Mouse (Mus musculus) embryonic facial prominence, embryonic 15.5 days (tissue): ENCODE results near the gene Gm45713. TPM values are rescaled to one million over a fixed set of nuclear protein-coding genes. Genes with fewer than 3 reads are reported as not detected.

ENCODE experiments used
- ATAC-seq: fragments of 200-750 bp; cut with Nextera tagmentation; 2 replicates; pipeline ENCODE4 v1.8.0; 2017; ENCODE audit warnings: low read depth, moderate TSS enrichment; ENCODE audit not compliant: insufficient number of reproducible peaks, low FRiP score, low TSS enrichment
- H3K27ac ChIP-seq: fragments of 300-500 bp; sonication (generic); replicated peaks from 2 replicates; pipeline ENCODE4 v1.5.1; 2015; ENCODE audit warnings: mild to moderate bottlenecking, inconsistent platforms
- H3K27me3 ChIP-seq: fragments of 300-500 bp; sonication (generic); 2 replicates; pipeline ENCODE4 v1.6.1; 2015; ENCODE audit warnings: inconsistent platforms
- H3K36me3 ChIP-seq: fragments of 300-500 bp; sonication (generic); 2 replicates; pipeline ENCODE4 v1.6.1; 2015; ENCODE audit warnings: mild to moderate bottlenecking, inconsistent platforms
- H3K4me1 ChIP-seq: fragments of 300-500 bp; sonication (generic); 2 replicates; pipeline ENCODE4 v1.6.1; 2015; ENCODE audit warnings: inconsistent platforms
- H3K4me2 ChIP-seq: fragments of 300-500 bp; sonication (generic); replicated peaks from 2 replicates; pipeline ENCODE4 v1.6.1; 2015; ENCODE audit warnings: mild to moderate bottlenecking, inconsistent platforms
- H3K4me3 ChIP-seq: fragments of 300-500 bp; sonication (generic); replicated peaks from 2 replicates; pipeline ENCODE4 v1.5.1; 2015; ENCODE audit warnings: mild to moderate bottlenecking, inconsistent platforms
- H3K9ac ChIP-seq: fragments of 300-500 bp; sonication (generic); 2 replicates; pipeline ENCODE4 v1.6.1; 2015; ENCODE audit warnings: inconsistent platforms
- H3K9me3 ChIP-seq: fragments of 300-500 bp; sonication (generic); replicated peaks from 2 replicates; pipeline ENCODE4 v1.6.1; 2016; ENCODE audit warnings: inconsistent platforms
- WGBS: fragments of 180-500 bp; shearing (Covaris S2); methylation state at CpG from one replicate; pipeline ENCODE4 v1.1.7; 2015; 5-methylcytosine and 5-hydroxymethylcytosine counted together
- polyA plus RNA-seq: library from polyadenylated mRNA; unstranded; fragments of >200 nt; fragmentation: Nextera tagmentation; extraction: Ambion mirVana; gene quantifications from 2 replicates; pipeline ENCODE4 v1.2.1, GENCODE M21; 2015

Gene Gm45713
- polyA plus RNA-seq, 1 experiment from 2014 or later: 0.12 TPM

DNA sequence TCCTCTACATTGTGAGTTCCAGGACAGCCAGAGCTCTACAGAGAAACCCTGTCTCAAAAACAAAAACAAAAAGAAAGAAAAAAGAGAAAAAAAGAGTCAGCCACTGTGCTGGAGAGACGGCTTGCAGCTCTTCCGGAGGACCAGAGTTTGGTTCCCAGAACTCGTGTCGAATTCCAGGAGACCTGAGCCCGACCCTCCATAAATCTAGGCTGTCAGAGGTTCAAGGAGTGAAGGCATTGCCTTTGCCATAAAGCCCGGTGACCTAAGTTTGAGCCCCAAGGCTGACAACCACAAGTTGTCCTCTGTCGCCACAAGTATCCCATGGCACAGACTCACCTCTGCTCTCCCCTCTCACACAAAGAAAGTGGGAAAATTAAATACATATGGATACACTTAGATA lies 41.9 kb downstream of the Gm45713 start:
- Histone ChIP-seq H3K36me3 (peaks cover 12% of the 10 kb centered on the region; the same call in 1 of the 2 replicates), H3K4me3 (no peak overlapping the region), H3K9ac (no peak overlapping the region), H3K4me2 (no peak overlapping the region), H3K9me3 (no peaks in the 10 kb centered on the region), H3K4me1 (peaks cover 23% of the 10 kb centered on the region), H3K27me3 (no peaks in the 10 kb centered on the region), H3K27ac (peak overlapping the region; percentile 90)
- ATAC-seq: no peak
- 28% methylated on average over 7 of the region's 7 CpGs for WGBS

DNA sequence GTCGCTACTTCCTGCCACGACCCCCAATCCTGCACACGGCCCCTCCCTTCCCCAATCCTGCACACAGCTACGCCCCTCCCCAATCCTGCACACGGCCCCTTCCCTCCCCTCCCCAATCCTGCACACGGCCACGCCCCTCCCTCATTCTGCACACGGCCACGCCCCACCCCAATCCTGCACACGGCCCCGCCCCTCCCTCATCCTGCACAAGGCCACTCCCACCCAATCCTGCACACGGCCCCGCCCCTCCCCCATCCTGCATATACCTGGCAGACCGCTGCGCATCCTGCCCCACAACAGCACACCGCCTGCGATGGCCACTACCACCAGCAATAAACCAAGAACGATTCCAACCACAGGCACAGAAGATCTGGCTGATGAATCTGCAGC lies 42.5 kb downstream of the Gm45713 start:
- H3K27ac ChIP-seq: peak overlapping the region; percentile 90
- ATAC-seq: no peak
- H3K4me1 ChIP-seq: peaks cover 23% of the 10 kb centered on the region
- peaks cover 17% of the 10 kb centered on the region for H3K36me3 ChIP-seq
- no peak overlapping the region for H3K9ac ChIP-seq
- H3K9me3 ChIP-seq: no peaks in the 10 kb centered on the region
- H3K4me3 ChIP-seq: no peak overlapping the region
- no peaks in the 10 kb centered on the region for H3K27me3 ChIP-seq
- 30% methylated on average over 18 of the region's 18 CpGs for WGBS
- H3K4me2 ChIP-seq: 0 out of 2 replicates have a peak overlapping the region, but pooled peaks have one; percentile 23

DNA sequence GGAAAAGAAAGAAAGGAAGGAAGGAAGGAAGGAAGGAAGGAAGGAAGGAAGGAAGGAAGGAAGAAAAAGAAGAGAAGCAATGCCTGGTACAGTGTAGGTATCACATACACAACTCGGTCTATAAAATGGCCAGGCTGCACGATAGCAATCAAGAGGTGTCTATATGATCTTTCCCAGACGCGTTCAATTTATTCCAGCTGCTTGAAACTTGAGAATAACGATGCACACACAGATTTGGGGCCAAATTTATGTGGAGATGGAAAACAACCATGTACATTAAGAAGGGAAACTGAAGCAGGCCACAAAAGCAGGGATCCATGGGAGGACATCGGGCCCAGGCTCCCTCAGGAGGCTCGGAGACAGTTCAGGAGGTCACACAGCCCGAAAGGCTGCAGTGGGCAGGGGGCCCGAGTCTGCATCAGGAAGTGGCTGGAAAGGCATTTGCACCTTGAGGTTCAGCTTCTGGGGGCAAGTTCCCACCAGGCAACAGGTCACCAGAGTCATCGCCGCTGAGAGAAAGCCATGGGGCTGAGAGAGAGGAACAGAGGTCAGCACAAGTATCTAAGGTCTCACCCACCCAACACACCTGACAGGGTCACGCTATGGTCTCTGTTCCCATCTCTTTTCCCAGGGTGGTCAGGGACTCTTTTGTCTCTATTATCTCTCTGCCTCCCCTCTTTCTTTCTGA lies 43.1 kb downstream of the Gm45713 start:
- H3K4me2 ChIP-seq: peak overlapping the region; percentile 23; the same call in 1 of the 2 replicates
- no peak overlapping the region for H3K4me3 ChIP-seq
- H3K4me1 ChIP-seq: peaks cover 23% of the 10 kb centered on the region
- H3K27ac ChIP-seq: peak overlapping the region; percentile 90
- H3K36me3 ChIP-seq: peaks cover 22% of the 10 kb centered on the region
- no peak overlapping the region for H3K9ac ChIP-seq
- WGBS: 32% methylated on average over 12 of the region's 12 CpGs
- ATAC-seq: no peak
- H3K9me3 ChIP-seq: no peaks in the 10 kb centered on the region
- H3K27me3 ChIP-seq: no peaks in the 10 kb centered on the region

DNA sequence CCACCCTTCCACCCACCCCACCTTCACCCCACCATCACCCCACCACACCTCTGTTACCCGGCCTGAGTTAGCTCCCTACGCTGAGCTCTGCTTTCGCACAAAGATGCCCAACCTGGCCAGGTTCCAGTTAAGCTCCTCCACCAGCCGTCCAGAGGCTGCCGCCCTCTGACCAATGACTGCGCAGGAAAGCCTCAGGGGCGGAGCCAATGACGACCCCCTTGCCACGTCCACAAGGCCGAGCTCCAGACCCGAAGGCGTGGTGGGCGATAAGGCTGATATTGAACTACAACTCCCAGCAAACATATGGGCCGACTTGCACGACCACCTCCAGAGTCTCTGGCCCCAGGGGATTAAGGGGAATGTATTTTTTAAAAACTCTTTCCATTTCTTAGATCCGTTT lies 44.0 kb downstream of the Gm45713 start, which contains the start of gene Rcn3:
TSS of gene Rcn3 (minus strand) at position 174 of the 400 bp plus-strand sequence.
- H3K4me2 ChIP-seq: peak within 1 kb of the TSS; percentile 61
- peak within 1 kb of the TSS; percentile 58 for H3K4me3 ChIP-seq
- peaks cover 23% of the 10 kb centered on the region for H3K4me1 ChIP-seq
- no peaks in the 10 kb centered on the region for H3K9me3 ChIP-seq
- WGBS: under 1% methylated on average over 16 of the region's 16 CpGs
- H3K27me3 ChIP-seq: no peaks in the 10 kb centered on the region
- H3K9ac ChIP-seq: peak within 1 kb of the TSS; percentile 69
- H3K36me3 ChIP-seq: peaks cover 24% of the 10 kb centered on the region
- H3K27ac ChIP-seq: peak within 1 kb of the TSS; percentile 93
- ATAC-seq: peak; percentile 94

DNA sequence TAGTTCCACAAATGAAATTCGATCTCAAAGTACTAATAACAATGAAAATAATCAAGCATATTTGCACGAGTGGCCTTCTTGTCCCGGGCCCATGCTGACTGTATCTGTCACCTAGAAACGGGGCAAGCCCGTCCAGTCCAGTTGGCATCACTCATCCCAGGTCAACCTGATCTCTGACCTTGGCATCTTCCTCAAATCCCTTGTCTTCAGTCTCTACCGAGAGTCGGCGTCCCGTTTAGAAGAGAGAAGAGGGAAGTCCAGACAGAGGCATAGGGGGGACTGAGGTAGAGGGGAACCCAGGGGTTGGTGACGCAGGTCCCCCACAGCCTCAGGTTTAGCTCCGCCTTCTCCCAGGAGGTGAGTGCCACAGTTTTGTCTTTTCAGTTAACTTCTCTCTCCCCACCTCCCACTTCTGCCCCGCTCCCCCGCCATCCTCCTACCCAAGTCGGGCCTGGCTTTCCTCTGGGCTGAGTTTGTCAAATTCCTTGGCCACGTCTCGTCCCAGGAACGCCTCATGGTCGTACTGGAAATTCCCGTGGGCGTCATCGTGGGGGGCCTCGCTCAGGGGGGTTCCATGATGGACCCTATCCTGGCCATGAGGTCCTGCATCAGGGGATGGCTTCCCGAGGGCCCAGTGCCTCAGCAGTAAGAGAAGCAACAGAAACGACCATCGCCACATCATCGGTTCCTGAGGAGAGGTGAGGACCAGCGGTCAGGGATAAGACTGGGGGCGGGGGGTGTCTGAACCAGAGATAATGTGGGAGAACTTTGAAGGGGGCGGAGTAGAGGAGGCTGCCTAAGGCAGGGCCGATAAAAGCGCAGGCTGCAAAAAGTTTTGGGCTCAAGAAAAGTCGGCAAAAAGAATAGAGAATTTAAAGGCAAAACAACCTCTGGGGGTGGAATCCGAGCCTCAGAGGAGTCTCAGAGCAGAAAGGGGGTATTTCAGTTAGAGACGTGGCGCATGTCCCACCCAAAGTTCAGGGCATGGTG lies 44.7 kb downstream of the Gm45713 start:
- peak overlapping the region; percentile 69 for H3K9ac ChIP-seq
- whole genome bisulfite sequencing: 8% methylated on average over 35 of the region's 35 CpGs
- H3K36me3 ChIP-seq: peaks cover 28% of the 10 kb centered on the region
- peak overlapping the region; percentile 58 for H3K4me3 ChIP-seq
- H3K27me3 ChIP-seq: no peaks in the 10 kb centered on the region
- peak; percentile 52 for ATAC-seq
- H3K9me3 ChIP-seq: no peaks in the 10 kb centered on the region
- H3K4me1 ChIP-seq: peaks cover 23% of the 10 kb centered on the region
- H3K27ac ChIP-seq: peak overlapping the region; percentile 93
- peak overlapping the region; percentile 61 for H3K4me2 ChIP-seq

DNA sequence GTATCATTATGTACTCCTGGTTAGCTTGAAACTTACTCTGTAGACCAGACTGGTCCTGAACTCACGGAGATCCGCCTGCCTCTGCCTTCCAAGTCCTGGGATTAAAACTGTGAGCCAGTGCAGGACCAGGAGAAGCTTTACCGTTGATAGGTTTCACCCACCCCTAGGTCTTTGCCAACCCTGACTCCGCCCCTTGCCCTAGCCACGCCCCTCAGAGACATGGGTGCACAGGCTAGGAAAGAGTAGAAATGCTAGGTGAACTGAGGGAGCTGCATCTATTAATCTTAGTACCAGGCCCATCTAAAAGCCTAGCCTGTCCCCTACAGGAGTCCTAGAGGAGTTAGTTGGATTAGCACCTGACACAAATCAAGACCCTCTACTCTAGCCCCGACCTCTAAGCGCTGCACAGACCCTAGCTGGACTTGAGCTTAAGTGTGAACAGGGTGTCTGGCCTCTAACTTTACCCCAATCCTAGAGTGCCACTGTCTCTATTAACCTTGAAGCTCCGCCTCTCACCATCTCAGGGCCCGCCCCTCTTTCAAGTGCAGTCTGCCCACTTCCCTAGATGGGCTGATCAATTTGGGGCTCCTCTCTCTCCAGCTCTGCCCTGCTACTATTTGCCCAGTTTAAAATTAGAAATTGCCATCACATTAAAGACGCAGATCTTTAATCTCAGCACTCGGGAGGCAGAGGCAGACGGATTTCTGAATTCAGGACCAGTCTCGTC lies 45.6 kb downstream of the Gm45713 start:
- Histone ChIP-seq H3K9ac (peak overlapping the region; percentile 69; the same call in 1 of the 2 replicates), H3K36me3 (peaks cover 36% of the 10 kb centered on the region), H3K4me2 (peak overlapping the region; percentile 61), H3K27ac (peak overlapping the region; percentile 93), H3K27me3 (no peaks in the 10 kb centered on the region), H3K9me3 (no peaks in the 10 kb centered on the region), H3K4me1 (peaks cover 23% of the 10 kb centered on the region), H3K4me3 (peak overlapping the region; percentile 58)
- 70% methylated on average over 13 of the region's 13 CpGs for WGBS
- ATAC-seq: no peak

DNA sequence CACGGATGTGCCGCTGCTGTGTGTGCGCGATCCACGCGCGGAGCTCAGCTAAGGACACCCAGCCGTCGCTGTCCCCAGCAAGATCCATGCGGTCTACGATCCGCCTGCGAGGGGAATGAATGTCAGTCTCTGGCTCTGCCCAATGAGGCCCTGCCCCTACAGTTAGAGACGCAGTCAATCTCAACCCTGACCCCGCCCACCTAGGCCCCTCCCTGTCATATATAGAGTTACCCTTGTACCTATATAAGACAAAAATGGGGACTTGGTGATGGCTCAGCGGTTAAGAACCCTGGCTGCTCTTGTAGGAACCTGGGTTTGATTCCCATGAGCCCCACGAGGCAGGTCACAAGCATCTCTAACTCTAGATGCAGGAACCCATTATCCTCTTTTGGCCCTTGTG lies 47.4 kb downstream of the Gm45713 start:
- H3K36me3 ChIP-seq: peaks cover 54% of the 10 kb centered on the region
- no peak overlapping the region for H3K4me3 ChIP-seq
- H3K4me2 ChIP-seq: no peak overlapping the region
- no peak overlapping the region for H3K27ac ChIP-seq
- H3K27me3 ChIP-seq: no peaks in the 10 kb centered on the region
- peaks cover 22% of the 10 kb centered on the region for H3K4me1 ChIP-seq
- no peaks in the 10 kb centered on the region for H3K9me3 ChIP-seq
- WGBS: 92% methylated on average over 17 of the region's 17 CpGs
- no peak for ATAC-seq
- H3K9ac ChIP-seq: no peak overlapping the region

DNA sequence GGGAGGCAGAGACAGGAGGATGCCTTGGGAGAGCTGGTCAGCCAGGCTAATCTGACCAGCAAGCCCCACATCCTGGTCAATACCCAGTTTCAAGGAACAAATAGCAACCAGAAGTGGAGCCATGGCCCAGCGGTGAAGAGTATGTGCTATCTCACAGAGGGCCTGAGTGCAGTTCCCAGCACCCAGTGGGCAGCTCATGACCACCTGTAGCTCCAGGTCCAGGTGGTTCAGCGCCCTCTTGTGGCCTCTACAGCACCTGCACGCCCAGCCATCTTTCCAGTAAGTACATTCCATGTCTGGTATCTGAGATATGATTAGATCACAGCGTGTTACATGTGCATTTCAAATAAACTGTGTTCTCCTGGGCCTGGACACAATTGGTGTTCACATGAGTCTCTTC lies 49.9 kb downstream of the Gm45713 start:
- no peaks in the 10 kb centered on the region for H3K27me3 ChIP-seq
- WGBS: 77% methylated on average over 4 of the region's 4 CpGs
- H3K4me3 ChIP-seq: no peak overlapping the region
- H3K9me3 ChIP-seq: no peaks in the 10 kb centered on the region
- no peak overlapping the region for H3K4me2 ChIP-seq
- peaks cover 31% of the 10 kb centered on the region for H3K4me1 ChIP-seq
- no peak for ATAC-seq
- H3K27ac ChIP-seq: no peak overlapping the region
- H3K36me3 ChIP-seq: peaks cover 71% of the 10 kb centered on the region
- no peak overlapping the region for H3K9ac ChIP-seq

DNA sequence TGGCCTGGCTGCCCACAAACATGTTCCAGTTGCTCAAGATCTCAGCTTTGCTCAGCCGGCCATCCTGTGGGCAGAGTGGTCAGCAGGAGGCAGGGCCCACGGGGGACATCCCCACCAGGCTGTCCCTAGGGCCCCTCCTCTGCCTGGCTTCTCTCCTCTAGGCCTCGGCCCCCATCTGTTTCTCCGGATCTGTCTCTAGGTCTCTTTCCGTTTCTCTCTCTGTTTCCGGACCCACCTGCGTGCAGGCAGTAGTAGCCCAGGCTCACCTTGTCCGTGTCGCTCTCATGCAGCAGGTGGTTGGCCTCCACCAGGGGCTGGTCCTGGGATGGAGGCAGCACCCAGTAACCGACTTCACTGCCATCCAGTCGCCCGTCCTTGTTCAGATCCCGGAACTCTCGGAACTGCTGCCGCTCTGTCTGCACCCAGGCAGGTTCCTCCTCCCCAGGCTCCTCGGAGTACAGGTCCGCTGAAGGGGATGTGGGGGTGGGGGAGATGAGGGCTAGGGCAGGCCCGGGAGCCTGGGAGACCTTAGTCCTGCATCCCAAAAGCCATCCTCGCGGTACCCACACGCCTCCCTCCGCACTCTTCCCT lies 52.6 kb downstream of the Gm45713 start:
- WGBS: 84% methylated on average over 20 of the region's 22 CpGs
- Histone ChIP-seq H3K9me3 (no peaks in the 10 kb centered on the region), H3K36me3 (peaks cover 68% of the 10 kb centered on the region), H3K4me3 (no peak overlapping the region), H3K27ac (peak overlapping the region; percentile 77), H3K4me2 (0 out of 2 replicates have a peak overlapping the region, but pooled peaks have one; percentile 8), H3K27me3 (no peaks in the 10 kb centered on the region), H3K4me1 (peaks cover 25% of the 10 kb centered on the region), H3K9ac (no peak overlapping the region)
- ATAC-seq: no peak

DNA sequence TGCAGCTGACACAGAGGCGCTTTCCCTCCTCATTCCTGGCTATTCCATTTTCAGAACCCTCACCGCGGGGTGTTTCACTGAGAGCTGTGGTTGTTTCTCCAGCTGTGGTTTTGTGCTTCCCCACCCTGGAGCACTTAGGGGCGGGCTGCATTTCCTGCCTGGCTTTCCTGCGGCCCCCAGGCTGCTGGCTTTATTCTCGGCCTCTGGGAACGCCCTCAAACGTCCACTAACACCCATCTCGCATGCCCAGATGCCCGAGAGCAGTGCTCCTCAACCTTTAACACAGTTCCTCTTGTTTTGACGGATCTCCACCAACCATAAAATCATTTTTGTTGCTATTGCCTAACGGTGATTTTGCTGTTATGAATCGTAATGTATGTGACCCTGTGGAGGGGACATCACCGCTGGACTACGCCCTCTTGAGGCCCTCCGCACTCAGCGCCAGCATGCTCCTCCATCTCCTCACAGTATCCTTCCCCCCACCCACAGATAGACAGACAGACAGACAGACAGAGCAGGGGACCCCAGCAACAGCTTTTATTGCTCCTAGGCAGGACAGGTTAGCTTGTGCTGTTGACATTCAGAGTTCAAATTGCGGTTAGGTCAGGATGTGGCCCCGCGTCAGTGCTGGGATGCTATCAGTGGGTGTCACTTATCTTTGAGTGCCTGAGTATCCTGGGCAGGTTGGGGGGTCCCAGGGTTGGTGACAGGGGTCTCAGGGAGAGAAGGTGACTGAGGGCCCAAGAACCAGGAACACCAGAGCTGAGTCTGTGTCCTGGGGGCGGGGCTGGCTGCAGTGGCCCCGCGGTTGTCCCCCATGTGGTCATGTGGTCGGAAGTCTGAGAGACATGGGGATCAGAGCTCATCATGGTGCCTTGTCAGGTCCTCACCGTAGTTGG lies 53.4 kb downstream of the Gm45713 start:
- H3K9me3 ChIP-seq: no peaks in the 10 kb centered on the region
- H3K4me1 ChIP-seq: peaks cover 25% of the 10 kb centered on the region
- peaks cover 63% of the 10 kb centered on the region for H3K36me3 ChIP-seq
- H3K27ac ChIP-seq: peak overlapping the region; percentile 77
- H3K4me2 ChIP-seq: peak overlapping the region; percentile 8; the same call in 1 of the 2 replicates
- H3K27me3 ChIP-seq: no peaks in the 10 kb centered on the region
- 61% methylated on average over 25 of the region's 25 CpGs for WGBS
- ATAC-seq: peak; percentile 44; the same call in 1 of the 2 replicates
- H3K9ac ChIP-seq: no peak overlapping the region
- H3K4me3 ChIP-seq: no peak overlapping the region
